Mouse (Mus musculus): ENCODE results near the gene Agfg2. TPM values are rescaled to one million over a fixed set of nuclear protein-coding genes. Genes with fewer than 3 reads are reported as not detected.

Agfg2 gene
- polyA plus RNA-seq, 1 experiment from 2014 or later = 11.3 TPM

DNA sequence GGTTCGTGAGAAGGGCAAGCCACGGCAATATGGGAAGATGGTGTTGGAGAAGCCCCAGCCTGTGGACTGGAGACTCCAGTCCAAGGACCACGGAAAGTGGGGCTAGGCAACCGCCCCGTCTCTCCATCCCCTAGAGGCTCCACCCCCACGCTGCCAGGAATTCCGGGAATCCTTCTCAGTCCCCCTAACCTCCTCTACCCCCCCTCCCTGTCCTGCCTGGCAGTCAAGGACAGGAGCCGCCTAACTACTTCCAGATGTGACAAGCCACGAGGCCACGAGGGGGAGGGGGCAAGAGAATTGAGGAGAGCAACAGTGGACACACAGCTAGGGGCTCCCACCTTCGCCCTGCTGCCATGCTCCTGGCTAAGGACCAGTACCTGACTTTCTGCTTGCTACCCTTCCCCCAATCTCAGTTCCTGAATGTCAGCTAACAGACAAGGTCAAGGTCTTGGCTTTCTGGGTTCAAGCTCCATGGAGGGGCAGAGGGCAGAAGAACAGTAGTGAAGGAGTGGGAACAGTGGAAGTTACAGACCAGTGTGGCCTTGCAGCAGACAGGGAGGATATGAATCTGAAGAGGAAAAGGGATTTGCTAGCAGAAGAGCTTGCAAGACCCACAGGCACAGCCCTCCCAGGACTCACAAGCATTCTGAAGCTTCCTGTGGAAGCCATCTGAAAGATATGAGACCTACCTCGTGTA lies 73.8 kb downstream of the Agfg2 start:
- Histone ChIP-seq H3K27me3 (ENCODE audit: control insufficient read depth, insufficient read depth, low read length) (no peaks in the 10 kb centered on the region), H3K9me3 (ENCODE audit: control insufficient read depth, low read length) (no peaks in the 10 kb centered on the region), H3K9ac (replicated peaks; ENCODE audit: low read depth, low read length) (no peak overlapping the region), H3K4me1 (ENCODE audit: control insufficient read depth, insufficient read depth, low read length) (peaks cover 5% of the 10 kb centered on the region; the same call in 1 of the 2 replicates), H3K4me3 (ENCODE audit: low read depth, low read length) (no peak overlapping the region), H3K27ac (ENCODE audit: low read depth, low read length) (no peak overlapping the region), H3K4me2 (ENCODE audit: low read depth, low read length) (peak overlapping the region; percentile 18; the same call in 1 of the 2 replicates), H3K36me3 (ENCODE audit: control insufficient read depth, insufficient read depth, low read length) (no peaks in the 10 kb centered on the region)
- WGBS = 14% methylated on average over 12 of the region's 12 CpGs
- no peak for ATAC-seq (ENCODE audit: low read depth)

DNA sequence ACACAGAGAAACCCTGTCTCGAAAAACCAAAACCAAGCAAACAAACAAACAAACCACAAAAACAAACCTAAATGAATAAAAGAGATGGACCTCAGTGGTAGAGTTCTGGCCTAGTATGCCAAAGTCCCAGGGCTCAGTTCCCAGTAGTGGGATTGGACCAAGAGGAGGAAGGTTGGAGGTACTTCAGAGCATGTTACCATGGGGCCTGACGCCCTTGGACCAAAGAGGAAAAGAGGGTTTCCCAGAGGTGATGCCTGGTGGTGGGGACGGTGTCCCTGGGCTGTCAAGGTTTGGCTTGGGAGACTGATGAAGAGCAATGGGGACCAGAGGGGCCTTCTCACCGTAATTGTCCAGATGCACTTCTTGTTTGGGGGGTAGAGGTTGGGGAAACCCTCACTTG lies 74.5 kb downstream of the Agfg2 start:
- no peak for ATAC-seq (ENCODE audit: low read depth)
- no peaks in the 10 kb centered on the region for H3K36me3 ChIP-seq (ENCODE audit: control insufficient read depth, insufficient read depth, low read length)
- no peak overlapping the region for H3K27ac ChIP-seq (ENCODE audit: low read depth, low read length)
- H3K4me1 ChIP-seq (ENCODE audit: control insufficient read depth, insufficient read depth, low read length) = peaks cover 5% of the 10 kb centered on the region; the same call in 1 of the 2 replicates
- no peak overlapping the region for H3K9ac ChIP-seq (replicated peaks; ENCODE audit: low read depth, low read length)
- no peaks in the 10 kb centered on the region for H3K27me3 ChIP-seq (ENCODE audit: control insufficient read depth, insufficient read depth, low read length)
- H3K4me3 ChIP-seq (ENCODE audit: low read depth, low read length) = no peak overlapping the region
- 76% methylated on average over 4 of the region's 4 CpGs for WGBS
- no peak overlapping the region for H3K4me2 ChIP-seq (ENCODE audit: low read depth, low read length)
- no peaks in the 10 kb centered on the region for H3K9me3 ChIP-seq (ENCODE audit: control insufficient read depth, low read length)

DNA sequence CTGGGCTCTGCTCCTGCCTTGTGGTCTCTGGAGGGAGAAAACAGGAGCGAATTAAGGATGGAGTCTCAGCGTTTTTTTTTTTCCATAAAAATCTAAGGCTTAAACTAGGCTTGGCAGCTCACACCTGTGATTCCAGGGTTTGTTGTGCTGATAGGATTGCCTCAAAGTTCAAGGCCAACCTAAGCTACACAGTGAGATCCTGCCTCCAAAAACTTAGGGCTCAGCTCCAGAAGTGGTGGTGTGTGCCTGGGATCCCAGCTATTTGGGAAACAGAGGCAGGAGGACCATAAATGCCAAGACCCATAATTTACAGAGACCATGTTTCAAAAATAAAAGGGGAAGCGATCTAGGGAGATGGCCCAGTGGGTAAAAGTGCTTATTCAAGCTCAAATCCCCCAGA lies 75.2 kb downstream of the Agfg2 start:
- Histone ChIP-seq H3K9ac (replicated peaks; ENCODE audit: low read depth, low read length) (no peak overlapping the region), H3K4me1 (ENCODE audit: control insufficient read depth, insufficient read depth, low read length) (peaks cover 5% of the 10 kb centered on the region; the same call in 1 of the 2 replicates), H3K4me2 (ENCODE audit: low read depth, low read length) (no peak overlapping the region), H3K27me3 (ENCODE audit: control insufficient read depth, insufficient read depth, low read length) (no peaks in the 10 kb centered on the region), H3K36me3 (ENCODE audit: control insufficient read depth, insufficient read depth, low read length) (no peaks in the 10 kb centered on the region), H3K9me3 (ENCODE audit: control insufficient read depth, low read length) (no peaks in the 10 kb centered on the region), H3K27ac (ENCODE audit: low read depth, low read length) (no peak overlapping the region), H3K4me3 (ENCODE audit: low read depth, low read length) (no peak overlapping the region)
- WGBS = 52% methylated on average over 3 of the region's 3 CpGs
- no peak for ATAC-seq (ENCODE audit: low read depth)

GRCm38 (mm10) chr5:137608654-137609190 lies 75.8 kb downstream of the Agfg2 start:
- H3K9ac ChIP-seq (replicated peaks; ENCODE audit: low read depth, low read length) = no peak overlapping the region
- no peak overlapping the region for H3K4me3 ChIP-seq (ENCODE audit: low read depth, low read length)
- H3K27ac ChIP-seq (ENCODE audit: low read depth, low read length) = no peak overlapping the region
- no peaks in the 10 kb centered on the region for H3K36me3 ChIP-seq (ENCODE audit: control insufficient read depth, insufficient read depth, low read length)
- H3K4me1 ChIP-seq (ENCODE audit: control insufficient read depth, insufficient read depth, low read length) = peaks cover 5% of the 10 kb centered on the region; the same call in 1 of the 2 replicates
- 14% methylated on average over 23 of the region's 23 CpGs for WGBS
- no peak for ATAC-seq (ENCODE audit: low read depth)
- H3K27me3 ChIP-seq (ENCODE audit: control insufficient read depth, insufficient read depth, low read length) = no peaks in the 10 kb centered on the region
- H3K9me3 ChIP-seq (ENCODE audit: control insufficient read depth, low read length) = no peaks in the 10 kb centered on the region
- no peak overlapping the region for H3K4me2 ChIP-seq (ENCODE audit: low read depth, low read length)

- H3K4me1 ChIP-seq (ENCODE audit: control insufficient read depth, insufficient read depth, low read length) = peaks cover 5% of the 10 kb centered on the region; the same call in 1 of the 2 replicates
- H3K4me2 ChIP-seq (ENCODE audit: low read depth, low read length) = no peak overlapping the region
- no peaks in the 10 kb centered on the region for H3K36me3 ChIP-seq (ENCODE audit: control insufficient read depth, insufficient read depth, low read length)
- no peak for ATAC-seq (ENCODE audit: low read depth)
- H3K27me3 ChIP-seq (ENCODE audit: control insufficient read depth, insufficient read depth, low read length) = no peaks in the 10 kb centered on the region
- no peak overlapping the region for H3K4me3 ChIP-seq (ENCODE audit: low read depth, low read length)
- H3K9ac ChIP-seq (replicated peaks; ENCODE audit: low read depth, low read length) = no peak overlapping the region
- H3K27ac ChIP-seq (ENCODE audit: low read depth, low read length) = no peak overlapping the region
- no peaks in the 10 kb centered on the region for H3K9me3 ChIP-seq (ENCODE audit: control insufficient read depth, low read length)
- 12% methylated on average over 25 of the region's 26 CpGs for WGBS
These were observed 76.5 kb downstream of the Agfg2 start for GRCm38 (mm10) chr5:137607860-137608653.

GRCm38 (mm10) chr5:137601365-137601729 lies 83.2 kb downstream of the Agfg2 start:
- H3K27ac ChIP-seq (ENCODE audit: low read depth, low read length) = no peak overlapping the region
- ATAC-seq (ENCODE audit: low read depth) = no peak
- WGBS = under 1% methylated on average over 22 of the region's 22 CpGs
- no peaks in the 10 kb centered on the region for H3K36me3 ChIP-seq (ENCODE audit: control insufficient read depth, insufficient read depth, low read length)
- peak overlapping the region; percentile 74 for H3K4me3 ChIP-seq (ENCODE audit: low read depth, low read length)
- H3K27me3 ChIP-seq (ENCODE audit: control insufficient read depth, insufficient read depth, low read length) = no peaks in the 10 kb centered on the region
- peaks cover 16% of the 10 kb centered on the region; the same call in 1 of the 2 replicates for H3K4me1 ChIP-seq (ENCODE audit: control insufficient read depth, insufficient read depth, low read length)
- peak overlapping the region; percentile 52 for H3K4me2 ChIP-seq (ENCODE audit: low read depth, low read length)
- no peaks in the 10 kb centered on the region for H3K9me3 ChIP-seq (ENCODE audit: control insufficient read depth, low read length)
- 0 out of 2 replicates have a peak overlapping the region, but pooled peaks have one; percentile 79 for H3K9ac ChIP-seq (replicated peaks; ENCODE audit: low read depth, low read length)

- no peaks in the 10 kb centered on the region for H3K36me3 ChIP-seq (ENCODE audit: control insufficient read depth, insufficient read depth, low read length)
- H3K4me3 ChIP-seq (ENCODE audit: low read depth, low read length) = peak within 1 kb of the TSS; percentile 74
- peak; percentile 96 for ATAC-seq (ENCODE audit: low read depth)
- H3K9me3 ChIP-seq (ENCODE audit: control insufficient read depth, low read length) = no peaks in the 10 kb centered on the region
- no peaks in the 10 kb centered on the region for H3K27me3 ChIP-seq (ENCODE audit: control insufficient read depth, insufficient read depth, low read length)
- peak within 1 kb of the TSS; percentile 76 for H3K27ac ChIP-seq (ENCODE audit: low read depth, low read length)
- H3K4me2 ChIP-seq (ENCODE audit: low read depth, low read length) = peak within 1 kb of the TSS; percentile 80
- H3K9ac ChIP-seq (replicated peaks; ENCODE audit: low read depth, low read length) = peak within 1 kb of the TSS; percentile 79
- under 1% methylated on average over 41 of the region's 41 CpGs for WGBS
- peaks cover 16% of the 10 kb centered on the region; the same call in 1 of the 2 replicates for H3K4me1 ChIP-seq (ENCODE audit: control insufficient read depth, insufficient read depth, low read length)
These were observed 83.7 kb downstream of the Agfg2 start, which contains the start of gene Mospd3 for GRCm38 (mm10) chr5:137600619-137601364. Gene Mospd3 (minus strand): TSS chr5:137601058.
